23 mouse cellular contexts compared by ENCODE assay signal in the genomic region with DNA sequence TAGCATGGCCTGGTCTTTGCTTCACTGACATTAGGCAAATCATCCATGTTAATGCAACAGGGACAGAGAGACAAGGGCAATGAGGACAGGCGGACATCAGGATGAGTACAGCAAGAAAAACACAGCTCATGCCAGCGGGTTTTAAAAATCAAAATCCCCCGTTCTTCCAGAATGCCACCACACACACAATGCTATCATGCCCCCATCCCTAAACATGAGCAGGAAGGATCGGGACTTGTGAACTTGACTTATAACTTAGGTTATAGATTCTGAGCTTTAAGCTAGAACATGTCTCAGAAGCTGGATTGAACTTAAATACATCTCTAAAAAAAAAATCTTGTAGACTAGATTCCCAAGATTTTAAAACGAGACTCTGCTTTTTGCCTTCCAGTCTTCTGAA.
"Had no signal": no experiment of that assay in that cellular context is flagged by ENCODE, and none has a peak within 500 bp of the region (broad histone marks: within the 10 kb centered on the region; RNA-seq: fewer than 3 reads in every experiment).

No protein-coding gene starts in this region.

- H3K4me2 ChIP-seq: limb, embryonic 12.5 days; limb, embryonic 15.5 days; liver, embryonic 11.5 days; lung, embryonic 14.5 days; midbrain, embryonic 15.5 days had no signal

- ATAC-seq: intestine, embryonic 16.5 days; liver, postnatal 0 days; lung, postnatal 0 days; midbrain, embryonic 15.5 days had no signal

- H3K4me1 ChIP-seq: limb, embryonic 15.5 days had no signal

- H3K36me3 ChIP-seq: limb, embryonic 12.5 days; limb, embryonic 15.5 days; midbrain, embryonic 15.5 days had no signal

- H3K27ac ChIP-seq: limb, embryonic 12.5 days; limb, embryonic 15.5 days; liver, embryonic 14.5 days; macrophage; midbrain, embryonic 15.5 days; stomach, postnatal 0 days had no signal

- DNase-seq: kidney, adult 18-20 months; kidney, adult 9 months; kidney, postnatal 10 days; kidney, postnatal 36 days; left cerebral cortex, postnatal 4 days; liver, postnatal 0 days; lung, embryonic 14.5 days; right cerebral cortex, adult 18-20 months; right cerebral cortex, postnatal 14 days; right cerebral cortex, postnatal 4 days; thymus, adult 2 months; thymus, postnatal 14 days; thymus, postnatal 4 days had no signal

- H3K4me3 ChIP-seq: limb, embryonic 12.5 days; limb, embryonic 15.5 days; midbrain, embryonic 15.5 days; myocyte had no signal

- H3K9ac ChIP-seq: limb, embryonic 12.5 days; limb, embryonic 15.5 days; liver, embryonic 14.5 days; liver, postnatal 0 days; lung, embryonic 14.5 days; midbrain, embryonic 15.5 days had no signal

- H3K9me3 ChIP-seq: limb, embryonic 12.5 days; limb, embryonic 15.5 days; midbrain, embryonic 15.5 days had no signal
